Mouse (Mus musculus) thymus, postnatal 4 days (tissue): ENCODE results near the gene Dpyd.

Experiments used
- DNase-seq: peaks from one replicate; pipeline ENCODE4 v3.0.0; 2021

The Dpyd gene

DNA sequence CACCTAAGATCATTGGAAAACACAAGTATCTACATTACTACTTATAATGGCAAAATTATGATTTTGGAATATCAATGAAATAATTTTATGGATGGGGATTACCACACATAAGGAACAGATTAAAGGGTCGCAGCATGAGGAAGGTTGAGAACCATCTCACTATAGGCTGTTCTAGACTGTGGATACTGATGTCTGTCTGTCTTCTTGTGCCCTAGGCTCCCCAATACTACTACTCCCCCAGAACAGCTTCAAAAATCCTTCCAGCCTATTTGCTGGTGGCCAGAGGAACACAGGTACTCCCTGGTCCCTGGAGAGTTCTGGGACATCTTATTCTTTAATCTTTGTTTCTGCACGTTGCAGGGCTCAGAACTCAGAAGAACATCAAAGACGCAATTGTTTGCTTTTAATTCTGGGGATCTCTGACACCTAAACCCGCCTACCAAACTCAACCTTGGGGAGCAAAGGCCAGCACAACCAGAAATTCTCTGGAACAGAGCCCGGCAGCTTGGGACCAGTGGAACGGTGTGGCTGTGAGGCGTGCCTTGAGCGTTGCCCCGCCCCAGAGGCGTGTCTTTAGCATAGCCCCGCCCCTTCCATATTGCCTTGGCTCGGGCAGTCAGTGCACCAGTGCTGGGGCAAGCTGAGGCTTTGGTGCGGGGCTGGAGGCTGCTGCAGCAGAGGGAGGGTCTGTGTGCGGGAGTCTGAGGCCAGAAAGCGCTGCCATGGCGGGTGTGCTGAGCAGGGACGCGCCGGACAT, at the start of gene Dpyd:
TSS of gene Dpyd (plus strand) at position 576 of the 757 bp plus-strand sequence.
- peak; percentile 14 for DNase-seq

DNA sequence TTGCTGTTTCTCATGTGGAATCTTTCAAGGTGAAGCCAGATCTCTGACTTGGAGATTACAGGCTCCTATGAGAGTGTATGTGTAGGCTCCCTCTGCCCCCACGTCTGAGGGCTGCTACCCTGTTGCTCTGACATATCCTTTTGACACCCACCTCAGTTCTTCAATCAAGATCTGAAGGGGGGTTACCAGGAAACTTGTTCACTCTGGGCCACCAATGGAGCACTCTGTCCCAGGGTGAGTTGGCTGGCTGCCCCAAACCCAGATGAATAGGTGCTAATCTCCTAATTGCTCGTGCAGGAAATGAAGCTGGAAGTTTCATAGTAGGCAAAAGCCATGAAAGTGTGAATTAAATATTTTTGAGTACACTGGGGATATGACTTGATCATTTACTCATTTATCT, 24.3 kb upstream of the Dpyd start:
- DNase-seq, result no peak

DNA sequence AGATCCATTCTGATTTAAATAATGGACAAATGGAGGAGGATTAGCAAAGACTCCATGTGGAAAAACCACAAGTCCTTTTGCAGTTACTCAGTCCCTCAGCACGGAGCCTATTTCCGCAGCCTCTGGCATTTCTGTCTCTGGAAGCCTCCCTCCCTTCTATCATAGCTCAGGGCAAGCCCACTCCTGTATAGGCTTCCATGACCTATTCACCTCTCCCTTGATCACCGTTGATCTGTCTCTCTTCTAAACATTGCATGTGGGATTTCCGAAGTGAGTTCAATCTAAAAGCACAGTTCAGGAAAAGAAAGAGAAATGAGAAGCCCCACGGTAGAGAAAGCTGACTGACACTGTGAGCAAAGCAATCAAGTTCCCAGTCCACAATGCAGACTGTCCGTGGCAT, 20.2 kb upstream of the Dpyd start:
- no peak for DNase-seq

DNA sequence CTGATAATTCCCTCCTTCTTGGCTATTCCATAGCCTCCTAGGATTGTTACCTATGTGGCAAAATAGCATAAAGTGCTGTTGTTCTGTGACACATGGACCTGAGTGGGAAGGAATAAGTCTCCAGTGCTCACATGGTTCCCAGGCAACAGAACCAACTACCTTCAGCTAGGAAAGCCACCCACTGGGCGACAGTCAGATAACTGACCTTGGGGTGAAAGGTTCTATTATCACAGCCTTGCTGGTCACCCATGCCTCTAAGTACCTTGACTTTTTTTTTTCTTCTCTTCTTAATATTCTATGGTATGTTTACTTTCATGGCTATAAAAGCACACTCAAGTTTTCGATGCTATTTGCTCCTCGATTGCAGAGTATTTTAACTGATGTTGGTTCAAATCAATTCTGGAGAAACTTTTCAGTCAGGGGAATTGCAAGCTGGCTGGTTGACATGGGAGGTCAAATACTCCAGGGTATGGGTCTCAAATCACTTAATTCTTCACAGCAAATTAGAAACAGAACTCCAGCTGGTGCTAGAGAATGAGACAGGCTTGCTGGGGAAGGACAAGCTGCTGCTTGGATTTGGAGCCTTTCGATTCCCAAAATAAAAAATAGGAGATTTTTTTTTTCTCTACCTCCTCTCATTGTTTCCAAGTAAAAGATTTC, 14.2 kb upstream of the Dpyd start:
- DNase-seq, result no peak

DNA sequence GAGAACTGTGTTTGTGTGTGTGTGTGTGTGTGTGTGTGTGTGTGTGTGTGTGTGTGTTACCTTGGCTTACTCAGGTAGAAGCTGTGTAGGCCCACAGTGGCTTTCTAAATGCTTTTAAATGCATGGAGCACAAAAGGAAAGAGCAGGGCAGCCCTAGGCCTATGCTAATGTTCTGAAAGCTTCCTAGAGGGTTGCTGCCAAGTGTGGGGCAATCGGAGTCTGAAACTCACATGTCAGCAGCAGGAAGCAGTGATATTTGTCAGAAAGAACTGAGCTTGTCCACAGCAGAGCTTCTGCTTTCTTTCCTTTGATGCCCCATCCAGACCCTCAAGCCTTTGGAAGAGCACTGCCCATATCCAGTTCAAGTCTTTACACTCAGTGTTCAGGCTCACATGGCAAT, 4.3 kb upstream of the Dpyd start:
- no peak for DNase-seq

DNA sequence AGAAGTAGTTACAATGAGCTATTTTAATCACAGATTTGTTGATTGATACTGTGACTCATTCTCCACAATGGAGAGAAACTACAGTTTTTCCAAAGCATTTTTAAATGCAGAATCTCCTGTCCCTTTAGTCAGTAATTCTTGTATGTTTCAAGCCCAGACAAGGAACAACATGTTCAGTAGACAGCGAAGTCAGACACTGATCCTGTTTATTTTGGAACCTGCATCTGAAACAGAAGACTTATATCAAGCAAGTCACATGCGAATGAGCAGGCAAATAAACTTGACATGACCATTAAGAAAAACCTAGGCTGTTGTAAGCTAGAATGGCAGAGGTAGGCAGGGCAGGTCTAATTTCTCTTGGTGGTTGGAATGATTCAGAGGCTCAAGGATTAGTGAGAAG, 2.0 kb upstream of the Dpyd start:
- DNase-seq, result no peak

DNA sequence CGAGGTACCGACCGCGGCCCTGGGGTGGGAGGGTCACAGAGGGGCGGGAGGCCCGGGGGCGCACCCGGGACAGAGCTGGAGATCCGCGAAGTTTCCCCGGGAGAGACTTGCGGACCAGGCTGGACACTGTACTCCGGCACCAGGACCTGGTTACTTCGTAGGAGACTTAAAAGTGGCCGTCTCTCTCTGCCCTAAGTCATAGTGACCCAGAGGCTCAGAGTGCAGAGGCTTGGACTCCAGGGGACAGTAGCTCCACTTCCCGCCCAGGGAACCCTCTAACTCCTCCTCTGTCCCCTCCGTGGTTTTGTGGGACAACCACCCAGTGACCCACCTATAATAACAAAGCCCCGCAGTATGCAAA, 362 bp downstream of the Dpyd start:
- DNase-seq, result no peak

DNA sequence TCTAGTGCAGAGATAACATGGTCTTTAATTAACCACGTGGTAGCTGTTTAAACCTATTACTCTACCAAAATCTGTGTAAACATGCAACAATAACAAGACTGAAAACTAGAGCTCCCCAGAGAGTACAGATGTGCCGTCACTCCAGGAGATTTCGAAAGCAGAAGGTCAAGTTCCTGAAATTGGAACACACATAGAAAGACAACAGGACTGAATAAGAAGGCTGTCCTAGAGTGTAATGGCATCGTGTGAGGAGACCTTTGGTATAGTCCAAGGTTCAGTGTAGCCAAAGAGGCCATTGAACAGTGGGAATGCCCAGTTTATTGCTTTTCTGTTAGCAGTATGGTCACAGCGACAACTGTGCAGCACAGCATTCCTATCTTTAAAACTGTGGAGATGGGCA, 4.8 kb downstream of the Dpyd start:
- DNase-seq, result no peak

DNA sequence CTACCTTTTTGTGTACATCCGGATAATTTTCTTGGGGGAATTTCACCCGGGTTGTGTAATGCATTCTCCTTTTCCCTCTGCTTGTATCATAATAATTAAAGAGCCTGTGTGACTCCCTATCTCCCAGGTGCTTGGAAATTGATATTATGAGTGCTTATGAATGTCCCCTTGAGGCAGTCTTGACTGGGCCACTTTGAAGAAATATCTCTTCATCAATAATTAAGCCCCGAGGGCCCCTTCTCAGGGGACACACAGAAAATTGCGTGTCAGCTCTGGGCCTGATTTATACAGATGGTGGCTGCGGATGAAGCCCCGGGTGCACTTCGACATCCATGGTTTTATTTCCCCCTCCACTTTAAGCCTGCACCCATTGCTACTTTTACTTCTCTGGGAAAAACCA, 8.3 kb downstream of the Dpyd start:
- no peak for DNase-seq

DNA sequence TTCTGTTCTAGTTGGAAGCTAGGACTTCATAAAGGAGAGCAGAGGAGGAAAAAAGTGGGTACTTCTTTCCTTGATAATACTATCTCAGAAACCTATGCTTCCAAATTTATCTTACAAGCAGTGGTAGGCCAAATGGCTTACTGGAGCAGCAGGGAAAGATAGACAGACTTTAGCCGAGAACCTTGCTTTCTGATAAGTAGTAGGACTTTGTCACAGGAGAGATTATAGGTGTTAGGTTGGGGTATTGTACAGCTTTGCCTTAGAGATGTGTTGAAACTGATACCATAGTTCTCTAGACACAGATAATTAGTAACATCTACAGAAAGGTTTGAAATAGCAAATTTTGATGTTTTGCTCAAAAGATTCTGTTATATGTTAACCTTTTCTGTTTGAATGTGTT, 28.6 kb downstream of the Dpyd start:
- DNase-seq, result no peak

DNA sequence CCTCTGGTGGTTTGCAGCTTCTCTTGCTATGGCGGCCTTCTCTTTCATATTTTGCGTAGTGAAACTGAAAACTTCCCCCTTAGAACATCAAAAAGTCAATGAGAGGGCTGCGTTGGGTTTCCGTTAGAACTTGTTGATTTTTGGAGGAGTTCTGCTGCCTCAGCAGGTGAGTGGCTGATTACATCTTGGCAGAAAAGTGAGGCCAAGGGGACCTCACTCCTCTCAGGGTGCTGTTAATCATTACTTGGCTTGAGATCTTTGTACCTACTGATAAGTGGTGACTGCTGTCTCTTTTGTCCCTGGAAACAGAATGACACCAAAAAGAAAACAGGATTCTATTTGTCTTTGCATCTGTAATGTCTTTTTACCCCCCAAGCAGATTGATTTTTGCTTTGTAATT, 32.9 kb downstream of the Dpyd start:
- DNase-seq, result no peak

DNA sequence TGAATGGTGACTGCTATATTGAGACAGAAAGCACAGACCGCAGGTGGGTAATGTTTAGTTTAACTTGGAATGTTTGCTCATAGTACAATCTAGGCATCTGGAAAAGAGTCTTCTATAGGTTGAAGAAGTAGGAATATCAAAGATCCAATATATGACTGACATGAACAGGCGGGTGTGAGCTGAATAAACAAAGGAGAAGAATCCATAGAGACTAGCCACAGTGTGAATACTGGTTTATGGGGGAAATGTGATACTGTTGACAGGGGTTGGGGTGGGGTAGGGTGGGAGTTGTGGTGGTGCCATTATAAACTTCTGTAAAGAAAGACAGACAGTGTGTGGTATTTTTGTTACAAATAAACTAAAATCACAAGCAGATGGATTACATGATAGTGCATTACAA, 33.8 kb downstream of the Dpyd start:
- DNase-seq, result no peak

DNA sequence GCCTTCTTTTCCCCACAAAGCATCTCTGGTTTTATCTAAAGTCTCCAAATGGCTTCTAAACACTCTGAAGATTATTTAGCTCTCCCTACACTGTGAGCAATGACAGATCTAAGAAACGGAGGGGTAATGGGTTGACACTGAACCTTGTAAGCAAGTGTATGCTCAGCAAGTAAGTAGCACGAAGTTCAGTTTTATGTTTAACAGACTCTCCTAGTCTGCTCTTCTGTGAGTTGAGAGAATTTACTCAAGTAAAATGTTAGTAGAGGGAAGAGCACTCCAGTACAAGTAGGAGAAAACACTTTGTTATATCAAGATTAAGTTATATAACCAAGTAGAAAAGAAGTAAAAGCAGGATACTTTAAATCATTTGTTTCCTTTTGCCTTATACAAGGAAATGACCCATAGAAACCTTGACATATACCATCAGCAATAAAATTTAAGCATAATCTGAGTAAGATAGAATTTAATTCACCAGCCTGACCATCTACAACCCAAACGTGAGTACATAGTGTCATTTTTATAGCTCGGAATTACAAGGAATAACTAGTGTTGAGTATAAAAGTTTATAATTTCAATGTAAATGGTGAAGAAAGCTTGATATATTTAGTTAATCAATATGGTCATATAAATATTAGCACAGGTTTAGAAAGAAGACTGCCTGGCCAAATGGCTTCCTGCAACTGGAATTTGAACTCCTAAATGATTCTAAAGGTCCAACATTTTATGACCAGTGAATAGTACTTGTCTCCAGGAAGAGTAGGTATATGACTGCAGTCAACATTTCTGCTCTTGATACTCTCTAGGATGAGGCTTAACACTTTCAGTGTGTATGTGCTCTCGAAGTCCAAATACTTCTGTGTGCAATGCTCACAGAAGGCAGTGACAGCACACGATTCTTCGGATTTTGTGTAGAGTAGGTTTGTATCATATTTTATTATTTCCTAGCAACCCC, 40.0 kb downstream of the Dpyd start:
- DNase-seq, result no peak

DNA sequence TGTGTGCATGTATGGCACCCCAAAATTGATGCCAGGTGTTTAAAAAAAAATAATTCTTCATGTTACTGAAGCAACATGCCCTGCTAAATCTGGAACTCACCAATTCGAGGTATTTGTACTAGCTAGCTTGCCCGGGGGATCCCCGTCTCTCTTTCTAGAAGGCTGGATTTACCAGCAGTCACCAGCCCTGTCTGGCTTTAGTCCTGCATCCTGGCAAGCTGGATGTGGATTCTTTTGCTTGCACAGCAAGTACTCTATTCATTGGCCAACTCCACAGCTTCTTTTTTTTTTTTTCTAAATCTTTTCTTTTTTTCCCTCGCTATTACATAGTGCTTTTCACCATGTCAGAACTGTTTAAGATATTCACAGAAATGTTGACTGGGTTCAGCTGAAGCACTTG, 46.8 kb downstream of the Dpyd start:
- DNase-seq, result no peak

DNA sequence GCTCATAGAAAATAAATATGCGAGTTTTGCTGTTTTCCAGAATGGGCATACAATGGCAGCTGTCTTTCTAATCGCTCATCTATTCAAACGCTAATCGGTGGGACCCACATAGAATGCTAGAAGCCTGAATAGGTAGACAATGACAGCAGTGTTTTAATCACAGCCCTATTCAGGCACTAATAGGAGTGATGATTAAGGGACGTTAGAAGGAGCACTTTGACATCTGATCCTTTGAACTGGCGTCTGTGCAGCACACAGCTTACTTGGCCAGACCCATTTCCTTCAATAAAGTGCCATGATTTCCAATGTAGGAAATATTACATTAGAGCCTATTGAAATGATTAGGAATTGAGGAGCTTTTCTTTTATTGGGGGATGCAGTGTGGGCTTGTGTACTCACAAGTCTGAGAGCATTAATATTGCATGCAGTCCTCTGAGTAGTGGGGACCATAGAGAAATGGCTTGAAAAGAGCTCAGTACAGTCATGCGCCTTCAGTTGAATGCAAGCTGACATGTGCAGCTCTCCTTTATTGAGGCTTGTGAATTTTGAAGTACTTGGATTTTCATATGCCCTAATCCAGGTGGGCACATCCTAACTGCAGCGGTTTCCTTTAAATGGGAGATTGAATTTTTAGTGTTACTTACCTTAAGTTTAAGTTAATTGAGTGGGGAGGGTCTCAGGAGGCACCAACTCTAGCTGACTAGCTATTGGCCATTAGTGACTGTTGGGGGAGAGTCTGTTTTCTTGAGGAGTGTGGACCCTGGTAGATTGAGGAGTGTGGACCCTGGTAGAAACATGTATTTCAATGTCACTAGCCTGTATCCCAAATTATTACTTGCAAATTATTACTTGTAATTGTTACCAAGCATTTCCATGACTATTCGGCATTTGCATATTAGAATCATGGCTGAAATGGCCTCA, 64.8 kb downstream of the Dpyd start:
- DNase-seq, result no peak

DNA sequence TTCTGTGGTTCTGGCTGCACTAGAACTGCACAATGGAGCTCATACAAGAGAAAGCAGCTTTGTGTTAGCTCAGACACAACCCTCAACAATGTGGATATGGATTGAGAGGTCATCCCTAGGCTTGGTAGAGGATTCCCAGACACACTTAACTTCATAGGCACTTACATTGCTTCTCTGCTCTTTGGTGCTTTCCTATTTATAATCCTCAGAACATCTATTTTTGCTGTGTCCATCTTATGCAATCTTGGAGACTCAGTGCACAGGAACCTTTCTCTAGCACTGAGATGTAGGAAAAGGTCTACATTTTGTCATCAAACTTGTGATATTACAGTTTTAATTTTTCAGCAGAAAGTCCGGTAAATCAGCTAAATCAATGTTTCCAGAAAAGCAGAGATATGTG, 67.8 kb downstream of the Dpyd start:
- DNase-seq, result no peak

DNA sequence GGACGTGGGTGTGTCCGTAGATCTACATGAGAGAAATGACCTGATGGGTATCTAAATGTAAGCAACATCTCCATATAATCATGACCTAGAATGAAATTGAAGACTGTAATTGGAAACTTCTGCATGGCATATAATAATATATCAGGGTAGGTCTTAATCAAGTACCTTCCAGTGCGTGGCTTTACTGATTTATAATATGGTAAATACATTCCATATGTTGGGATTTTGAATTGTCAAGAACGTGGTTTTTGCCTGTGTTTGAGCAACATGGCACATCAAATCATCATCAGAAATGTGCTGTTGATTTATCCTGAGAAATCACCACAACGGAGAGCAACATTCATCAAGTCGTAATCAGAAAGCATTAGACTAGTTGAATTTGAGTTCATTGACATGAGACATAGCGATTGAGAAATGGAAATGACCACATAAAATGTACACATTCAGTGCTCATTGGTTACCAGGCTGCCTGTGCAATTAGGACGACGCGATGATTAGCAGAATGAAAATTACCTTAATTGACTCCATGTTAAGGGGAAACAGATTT, 84.2 kb downstream of the Dpyd start:
- no peak for DNase-seq

DNA sequence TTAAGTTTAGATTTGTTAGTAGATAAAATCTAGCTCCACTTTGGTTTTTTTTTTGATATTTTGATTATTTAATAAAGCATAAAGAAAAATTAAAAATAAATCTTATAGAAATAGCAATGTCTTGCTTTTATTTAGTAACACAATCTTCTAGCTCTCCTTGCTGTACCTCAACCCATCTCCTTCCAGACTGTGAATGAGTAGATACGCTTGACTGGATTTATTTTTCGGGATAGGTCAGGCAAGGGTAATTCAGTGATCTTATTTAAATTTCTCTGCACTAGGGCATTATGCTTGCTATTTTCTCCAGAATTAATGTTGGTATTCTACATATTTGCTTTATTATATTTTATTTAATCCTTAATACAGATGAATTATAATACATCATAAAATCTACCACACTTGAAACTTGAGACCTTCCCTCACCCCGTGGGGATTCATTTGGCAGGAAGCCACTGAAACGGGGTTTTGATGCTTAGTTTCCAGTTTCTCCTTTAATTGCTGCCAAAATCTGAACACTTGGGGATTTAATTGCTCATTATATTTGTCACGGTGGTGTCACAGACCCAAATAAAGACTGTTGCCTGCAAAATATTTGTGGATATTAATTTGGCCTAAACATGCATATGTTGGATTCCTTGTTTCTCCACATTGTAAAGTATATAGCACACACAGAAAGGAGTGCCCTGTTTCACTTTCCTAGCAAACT, 102.2 kb downstream of the Dpyd start:
- DNase-seq, result no peak

DNA sequence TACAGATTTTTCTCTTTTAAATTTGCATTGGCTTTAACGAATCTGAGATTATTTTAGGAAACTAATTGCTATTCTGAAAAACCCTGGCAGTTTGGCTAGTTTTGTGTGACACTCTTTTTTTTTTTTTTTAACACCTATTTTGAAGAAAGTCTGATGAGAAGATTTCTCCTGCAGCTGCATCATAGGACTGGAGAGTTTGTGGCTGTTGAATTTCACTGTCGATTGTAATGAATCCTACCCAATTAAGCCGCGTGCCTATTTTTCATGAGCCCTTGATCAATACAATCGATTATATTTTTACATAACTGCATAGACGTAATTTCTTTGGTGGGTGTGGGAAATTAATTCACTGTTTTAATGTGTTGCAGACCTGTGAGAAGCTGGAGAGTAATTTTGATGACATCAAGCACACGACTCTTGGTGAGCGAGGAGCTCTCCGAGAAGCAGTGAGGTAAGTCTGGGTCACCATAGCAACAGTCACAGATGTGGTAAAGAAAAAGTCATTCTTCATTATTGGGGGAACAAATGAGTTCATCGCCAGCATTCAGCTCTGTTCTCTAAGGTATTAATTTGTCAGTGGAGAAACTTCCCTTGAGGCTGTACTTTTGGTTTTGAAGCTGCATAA, 112.3 kb downstream of the Dpyd start:
- DNase-seq, result no peak

DNA sequence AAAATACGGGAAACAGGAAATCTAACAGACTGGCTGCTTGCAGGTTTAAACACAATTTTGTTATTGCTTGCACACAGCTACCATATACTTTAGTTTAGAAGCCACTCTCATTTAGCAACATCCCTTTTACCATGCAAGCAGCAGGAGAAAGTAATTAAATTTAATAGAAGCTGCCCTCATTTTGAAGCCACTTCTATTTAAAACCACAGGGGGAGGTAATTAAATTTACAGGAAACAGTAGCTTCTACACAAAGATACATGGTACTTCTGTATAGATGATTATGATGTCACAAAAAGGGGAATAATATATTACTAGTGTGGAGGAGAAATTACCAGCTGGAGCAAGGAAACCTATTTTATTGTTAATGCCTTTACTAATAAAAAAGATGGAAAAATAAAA, 113.5 kb downstream of the Dpyd start:
- DNase-seq, result no peak
